Mouse (Mus musculus) stomach, embryonic 16.5 days (tissue): ENCODE data around the gene Pafah2. TPM values are rescaled to one million over a fixed set of nuclear protein-coding genes. Genes with fewer than 3 reads are reported as not detected.

Experiments
- ATAC-seq: fragments of 200-750 bp; cut with Nextera tagmentation; 2 replicates; pipeline ENCODE4 v1.8.0; 2017; ENCODE audit warnings: moderate number of reproducible peaks, moderate TSS enrichment; ENCODE audit not compliant: insufficient read depth, low FRiP score
- H3K27ac ChIP-seq: fragments of 300-500 bp; sonication (generic); 2 replicates; pipeline ENCODE4 v1.5.1; 2014; ENCODE audit warnings: low read length
- H3K27me3 ChIP-seq: fragments of 300-500 bp; sonication (generic); 2 replicates; pipeline ENCODE4 v1.6.1; 2014; ENCODE audit warnings: low read length, control low read depth, mixed read lengths; ENCODE audit not compliant: control insufficient read depth, insufficient read depth
- H3K36me3 ChIP-seq: fragments of 300-500 bp; sonication (generic); 2 replicates; pipeline ENCODE4 v1.6.1; 2014; ENCODE audit warnings: low read length; ENCODE audit not compliant: control insufficient read depth, insufficient read depth
- H3K4me1 ChIP-seq: fragments of 300-500 bp; sonication (generic); 2 replicates; pipeline ENCODE4 v1.6.1; 2014; ENCODE audit warnings: low read length, control low read depth, mixed read lengths; ENCODE audit not compliant: control insufficient read depth, insufficient read depth
- H3K4me2 ChIP-seq: fragments of 300-500 bp; sonication (generic); 2 replicates; pipeline ENCODE4 v1.6.1; 2014; ENCODE audit warnings: low read depth, low read length, mixed read lengths
- H3K4me3 ChIP-seq: fragments of 300-500 bp; sonication (generic); replicated peaks from 2 replicates; pipeline ENCODE4 v1.5.1; 2014; ENCODE audit warnings: mild to moderate bottlenecking, low read length
- H3K9ac ChIP-seq: fragments of 300-500 bp; sonication (generic); 2 replicates; pipeline ENCODE4 v1.6.1; 2014; ENCODE audit warnings: low read length
- H3K9me3 ChIP-seq: fragments of 300-500 bp; sonication (generic); replicated peaks from 2 replicates; pipeline ENCODE4 v1.6.1; 2016; ENCODE audit warnings: low read length, control low read depth; ENCODE audit not compliant: control insufficient read depth
- WGBS: fragments of 180-500 bp; shearing (Covaris S2); extraction: QIAGEN DNeasy Blood & Tissue Kit; methylation state at CpG from one replicate; pipeline ENCODE4 v1.1.7; 2014; 5-methylcytosine and 5-hydroxymethylcytosine counted together
- polyA plus RNA-seq: library from polyadenylated mRNA; unstranded; fragments of >200 nt; fragmentation: Nextera tagmentation; extraction: Ambion mirVana; gene quantifications from 2 replicates; pipeline ENCODE4 v1.2.1, GENCODE M21; 2015

Gene Pafah2
- polyA plus RNA-seq, 1 experiment from 2014 or later, result 24.7 TPM

GRCm38 (mm10) chr4:134401181-134401661, 5.1 kb downstream of the Pafah2 start:
- Histone ChIP-seq H3K36me3 (peaks cover 4% of the 10 kb centered on the region; the same call in 1 of the 2 replicates), H3K27me3 (no peaks in the 10 kb centered on the region), H3K9me3 (no peaks in the 10 kb centered on the region), H3K4me2 (peak overlapping the region; percentile 82), H3K4me3 (peak overlapping the region; percentile 46), H3K4me1 (peaks cover 30% of the 10 kb centered on the region), H3K9ac (peak overlapping the region; percentile 68), H3K27ac (peak overlapping the region; percentile 53)
- 5% methylated on average over 19 of the region's 19 CpGs for WGBS
- ATAC-seq, result peak; percentile 74

- 50% methylated on average over 16 of the region's 16 CpGs for WGBS
- Histone ChIP-seq H3K27ac (peak overlapping the region; percentile 53), H3K4me1 (peaks cover 29% of the 10 kb centered on the region), H3K27me3 (no peaks in the 10 kb centered on the region), H3K36me3 (peaks cover 4% of the 10 kb centered on the region; the same call in 1 of the 2 replicates), H3K9ac (peak overlapping the region; percentile 33; the same call in 1 of the 2 replicates), H3K9me3 (no peaks in the 10 kb centered on the region), H3K4me3 (no peak overlapping the region; the same call in 1 of the 2 replicates), H3K4me2 (peak overlapping the region; percentile 82)
- ATAC-seq, result 0 out of 2 replicates have a peak, but pooled peaks have one; percentile 18
Observed at GRCm38 (mm10) chr4:134401856-134402570, 5.9 kb downstream of the Pafah2 start.

GRCm38 (mm10) chr4:134402571-134403262, 6.6 kb downstream of the Pafah2 start:
- Histone ChIP-seq H3K4me3 (no peak overlapping the region), H3K4me1 (peaks cover 24% of the 10 kb centered on the region), H3K9ac (0 out of 2 replicates have a peak overlapping the region, but pooled peaks have one; percentile 2), H3K9me3 (no peaks in the 10 kb centered on the region), H3K27me3 (no peaks in the 10 kb centered on the region), H3K4me2 (no peak overlapping the region), H3K36me3 (peaks cover 4% of the 10 kb centered on the region; the same call in 1 of the 2 replicates), H3K27ac (peak overlapping the region; percentile 53)
- ATAC-seq, result peak; percentile 15; the same call in 1 of the 2 replicates
- WGBS, result 51% methylated on average over 16 of the region's 16 CpGs

GRCm38 (mm10) chr4:134403721-134404120, 7.6 kb downstream of the Pafah2 start:
- H3K4me2 ChIP-seq, result no peak overlapping the region
- no peaks in the 10 kb centered on the region for H3K9me3 ChIP-seq
- no peak for ATAC-seq
- H3K4me1 ChIP-seq, result peaks cover 24% of the 10 kb centered on the region
- H3K4me3 ChIP-seq, result no peak overlapping the region
- WGBS, result 58% methylated on average over 7 of the region's 7 CpGs
- no peak overlapping the region for H3K9ac ChIP-seq
- no peaks in the 10 kb centered on the region for H3K27me3 ChIP-seq
- H3K36me3 ChIP-seq, result peaks cover 4% of the 10 kb centered on the region; the same call in 1 of the 2 replicates
- no peak overlapping the region for H3K27ac ChIP-seq

- Histone ChIP-seq H3K4me2 (no peak overlapping the region), H3K9ac (no peak overlapping the region), H3K4me1 (no peaks in the 10 kb centered on the region), H3K4me3 (no peak overlapping the region), H3K27ac (no peak overlapping the region), H3K36me3 (peaks cover 7% of the 10 kb centered on the region), H3K9me3 (no peaks in the 10 kb centered on the region), H3K27me3 (no peaks in the 10 kb centered on the region)
- 77% methylated on average over 5 of the region's 5 CpGs for WGBS
- ATAC-seq, result no peak
Observed at GRCm38 (mm10) chr4:134409286-134409685, 13.2 kb downstream of the Pafah2 start.

GRCm38 (mm10) chr4:134416177-134416576, 20.1 kb downstream of the Pafah2 start:
- Histone ChIP-seq H3K27me3 (no peaks in the 10 kb centered on the region), H3K9me3 (no peaks in the 10 kb centered on the region), H3K36me3 (peaks cover 16% of the 10 kb centered on the region), H3K4me1 (no peaks in the 10 kb centered on the region), H3K9ac (no peak overlapping the region), H3K27ac (no peak overlapping the region), H3K4me2 (no peak overlapping the region), H3K4me3 (no peak overlapping the region)
- ATAC-seq, result no peak
- WGBS, result 83% methylated on average over 17 of the region's 17 CpGs

GRCm38 (mm10) chr4:134416602-134417001, 20.5 kb downstream of the Pafah2 start:
- no peak overlapping the region for H3K9ac ChIP-seq
- 69% methylated on average over 15 of the region's 15 CpGs for WGBS
- no peak overlapping the region for H3K27ac ChIP-seq
- H3K36me3 ChIP-seq, result peaks cover 16% of the 10 kb centered on the region
- H3K27me3 ChIP-seq, result no peaks in the 10 kb centered on the region
- ATAC-seq, result no peak
- H3K4me2 ChIP-seq, result no peak overlapping the region
- no peak overlapping the region for H3K4me3 ChIP-seq
- H3K9me3 ChIP-seq, result no peaks in the 10 kb centered on the region
- H3K4me1 ChIP-seq, result no peaks in the 10 kb centered on the region

GRCm38 (mm10) chr4:134417111-134417510, 21.0 kb downstream of the Pafah2 start:
- Histone ChIP-seq H3K9ac (no peak overlapping the region), H3K27ac (no peak overlapping the region), H3K27me3 (no peaks in the 10 kb centered on the region), H3K4me1 (no peaks in the 10 kb centered on the region), H3K4me2 (no peak overlapping the region), H3K36me3 (peaks cover 16% of the 10 kb centered on the region), H3K4me3 (no peak overlapping the region), H3K9me3 (no peaks in the 10 kb centered on the region)
- 49% methylated on average over 7 of the region's 7 CpGs for WGBS
- no peak for ATAC-seq

- H3K27me3 ChIP-seq, result no peaks in the 10 kb centered on the region
- no peak overlapping the region for H3K9ac ChIP-seq
- H3K9me3 ChIP-seq, result no peaks in the 10 kb centered on the region
- peaks cover 19% of the 10 kb centered on the region for H3K36me3 ChIP-seq
- no peak for ATAC-seq
- H3K4me2 ChIP-seq, result no peak overlapping the region
- no peak overlapping the region for H3K27ac ChIP-seq
- no peaks in the 10 kb centered on the region for H3K4me1 ChIP-seq
- WGBS, result 68% methylated on average over 11 of the region's 11 CpGs
- H3K4me3 ChIP-seq, result no peak overlapping the region
Observed at GRCm38 (mm10) chr4:134421971-134422370, 25.9 kb downstream of the Pafah2 start.
